Mouse (Mus musculus) C2C12 (cell line): ENCODE results near the gene Lypd3. TPM values are rescaled to one million over a fixed set of nuclear protein-coding genes. Genes with fewer than 3 reads are reported as not detected.
A peak's percentile ranks its signal among the peaks of the same experiment; 100 is the strongest.

ENCODE experiments used
- H3K27me3 ChIP-seq: one replicate; pipeline ENCODE4 v1.6.1; 2011; ENCODE audit not compliant: control insufficient read depth, insufficient read depth, insufficient read length
- H3K36me3 ChIP-seq: one replicate; pipeline ENCODE4 v1.6.1; 2011; ENCODE audit not compliant: control insufficient read depth, insufficient read depth
- H3K4me3 ChIP-seq: one replicate; pipeline ENCODE4 v1.5.1; 2011; ENCODE audit warnings: mild to moderate bottlenecking, control low read depth; ENCODE audit not compliant: poor library complexity, insufficient read depth, severe bottlenecking
- H3K79me2 ChIP-seq: one replicate; pipeline ENCODE4 v1.6.1; 2011; ENCODE audit not compliant: control insufficient read depth, insufficient read depth
- H3K79me3 ChIP-seq: one replicate; pipeline ENCODE4 v1.6.1; 2011; ENCODE audit warnings: low read depth, control low read depth
- H3ac ChIP-seq: one replicate; pipeline ENCODE3; 2011; ENCODE audit warnings: low read depth; ENCODE audit not compliant: control insufficient read depth, insufficient read length
- CEBPB ChIP-seq: IDR thresholded peaks from one replicate; pipeline ENCODE4 v1.6.1; 2011; ENCODE audit warnings: low read depth, mild to moderate bottlenecking, control low read depth, moderate library complexity
- CTCF ChIP-seq: IDR thresholded peaks from one replicate; pipeline ENCODE4 v1.5.1; 2011; ENCODE audit not compliant: control insufficient read depth, insufficient read depth, insufficient read length
- FOSL1 ChIP-seq: IDR thresholded peaks from one replicate; pipeline ENCODE4 v1.8.0; 2011; ENCODE audit warnings: mild to moderate bottlenecking, low read length; ENCODE audit not compliant: poor library complexity, insufficient read depth, severe bottlenecking
- MAX ChIP-seq: IDR thresholded peaks from one replicate; pipeline ENCODE4 v1.6.1; 2011; ENCODE audit warnings: mild to moderate bottlenecking, control low read depth
- MYOD1 ChIP-seq: IDR thresholded peaks from one replicate; pipeline ENCODE4 v1.6.1; 2011; ENCODE audit warnings: low read depth; ENCODE audit not compliant: control insufficient read depth, insufficient read length
- MYOG ChIP-seq: IDR thresholded peaks from one replicate; pipeline ENCODE4 v1.6.1; 2011; ENCODE audit not compliant: control insufficient read depth, insufficient read length; ENCODE audit errors: extremely low read depth
- USF1 ChIP-seq: IDR thresholded peaks from one replicate; pipeline ENCODE4 v1.6.1; 2011; ENCODE audit warnings: low read depth, mild to moderate bottlenecking, control low read depth, moderate library complexity
- polyA plus RNA-seq: library from polyadenylated mRNA; unstranded; fragments of >200 nt; fragmentation: generic; extraction: Trizol; gene quantifications from one replicate; pipeline ENCODE4 v1.2.1, GENCODE M21; 2012; ENCODE audit warnings: missing spikeins

Lypd3 gene
- polyA plus RNA-seq, 1 experiment: not detected

DNA sequence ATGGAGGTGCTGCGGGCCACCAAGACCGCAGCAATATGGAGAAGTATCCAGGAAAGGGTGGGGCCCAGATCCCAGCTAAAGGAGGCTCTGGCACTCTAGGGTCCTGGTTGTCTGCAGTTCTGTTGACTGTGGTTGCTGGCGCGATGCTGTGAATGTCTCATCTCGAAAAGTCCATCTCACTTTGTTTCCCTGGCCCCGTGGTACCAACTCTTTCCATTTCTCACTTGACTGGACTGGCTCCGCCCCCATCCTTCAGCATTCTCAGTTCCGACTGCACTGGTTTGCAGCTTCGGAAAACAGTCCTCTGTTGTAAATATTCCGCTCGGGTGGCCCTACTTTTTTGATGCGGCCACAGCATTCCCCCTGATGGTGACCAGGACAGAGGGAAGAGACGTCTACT lies 4.1 kb downstream of the Lypd3 start:
- H3ac ChIP-seq: no peak overlapping the region
- no peaks in the 10 kb centered on the region for H3K79me2 ChIP-seq
- no peaks in the 10 kb centered on the region for H3K36me3 ChIP-seq
- no peaks in the 10 kb centered on the region for H3K79me3 ChIP-seq
- TF ChIP-seq MYOG (no peak), MYOD1 (no peak), CTCF (no peak), FOSL1 (no peak), MAX (no peak), CEBPB (no peak), USF1 (no peak)
- peaks cover 34% of the 10 kb centered on the region for H3K27me3 ChIP-seq
- no peak overlapping the region for H3K4me3 ChIP-seq

DNA sequence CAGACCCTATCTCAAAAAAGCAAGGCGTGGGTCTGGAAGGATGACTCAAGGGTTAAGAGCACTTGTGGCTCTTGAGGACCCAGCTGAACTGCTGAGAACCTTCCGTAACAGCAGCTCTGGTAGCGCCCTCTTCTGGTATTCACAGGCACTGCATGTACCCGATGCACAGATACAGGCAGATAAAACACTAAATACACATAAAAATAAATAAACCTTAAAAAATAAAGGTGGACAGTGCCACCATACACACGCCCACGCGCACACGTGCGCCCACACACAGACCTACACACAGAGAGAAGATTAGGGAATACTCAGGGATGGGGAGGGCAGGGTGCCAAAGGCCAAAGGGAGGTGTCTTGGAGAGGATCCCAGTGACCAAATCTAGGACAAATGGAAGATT lies 6.1 kb downstream of the Lypd3 start:
- H3K79me3 ChIP-seq: no peaks in the 10 kb centered on the region
- H3K27me3 ChIP-seq: peaks cover 19% of the 10 kb centered on the region
- H3K36me3 ChIP-seq: no peaks in the 10 kb centered on the region
- no peak overlapping the region for H3ac ChIP-seq
- no peak for TF ChIP-seq MAX
- TF ChIP-seq MYOD1: no peak
- TF ChIP-seq CEBPB: no peak
- no peak for TF ChIP-seq USF1
- TF ChIP-seq FOSL1: no peak
- peak; percentile 43 for TF ChIP-seq CTCF
- TF ChIP-seq MYOG: no peak
- H3K79me2 ChIP-seq: no peaks in the 10 kb centered on the region
- H3K4me3 ChIP-seq: no peak overlapping the region

GRCm38 (mm10) chr7:24644492-24644891 lies 8.1 kb downstream of the Lypd3 start:
- Histone ChIP-seq H3K79me2 (no peaks in the 10 kb centered on the region), H3K79me3 (no peaks in the 10 kb centered on the region), H3K4me3 (no peak overlapping the region), H3K27me3 (peaks cover 6% of the 10 kb centered on the region), H3K36me3 (no peaks in the 10 kb centered on the region), H3ac (no peak overlapping the region)
- TF ChIP-seq FOSL1: no peak
- TF ChIP-seq CTCF: no peak
- TF ChIP-seq MAX: no peak
- TF ChIP-seq MYOD1: no peak
- no peak for TF ChIP-seq USF1
- TF ChIP-seq MYOG: no peak
- no peak for TF ChIP-seq CEBPB

- TF ChIP-seq FOSL1: no peak
- no peak for TF ChIP-seq CTCF
- TF ChIP-seq CEBPB: no peak
- no peak for TF ChIP-seq MAX
- TF ChIP-seq MYOD1: no peak
- TF ChIP-seq MYOG: no peak
- TF ChIP-seq USF1: no peak
- H3K4me3 ChIP-seq: no peak overlapping the region
- H3K79me3 ChIP-seq: no peaks in the 10 kb centered on the region
- no peaks in the 10 kb centered on the region for H3K79me2 ChIP-seq
- peaks cover 4% of the 10 kb centered on the region for H3K27me3 ChIP-seq
- H3K36me3 ChIP-seq: no peaks in the 10 kb centered on the region
- no peak overlapping the region for H3ac ChIP-seq
Observed at GRCm38 (mm10) chr7:24644996-24645395, 8.6 kb downstream of the Lypd3 start.

- no peaks in the 10 kb centered on the region for H3K79me2 ChIP-seq
- no peaks in the 10 kb centered on the region for H3K36me3 ChIP-seq
- H3ac ChIP-seq: no peak overlapping the region
- H3K79me3 ChIP-seq: no peaks in the 10 kb centered on the region
- H3K4me3 ChIP-seq: no peak overlapping the region
- TF ChIP-seq MYOD1 (no peak), MYOG (no peak), MAX (no peak), USF1 (no peak), CTCF (no peak), FOSL1 (no peak), CEBPB (no peak)
- no peaks in the 10 kb centered on the region for H3K27me3 ChIP-seq
Observed at GRCm38 (mm10) chr7:24646486-24646885, 10.1 kb downstream of the Lypd3 start.

GRCm38 (mm10) chr7:24653681-24654080 lies 17.3 kb downstream of the Lypd3 start:
- Histone ChIP-seq H3ac (no peak overlapping the region), H3K36me3 (no peaks in the 10 kb centered on the region), H3K4me3 (no peak overlapping the region), H3K79me2 (no peaks in the 10 kb centered on the region), H3K27me3 (no peaks in the 10 kb centered on the region), H3K79me3 (no peaks in the 10 kb centered on the region)
- TF ChIP-seq MAX: no peak
- TF ChIP-seq CEBPB: no peak
- no peak for TF ChIP-seq FOSL1
- no peak for TF ChIP-seq MYOD1
- TF ChIP-seq USF1: no peak
- TF ChIP-seq CTCF: peak; percentile 87
